Mouse (Mus musculus): ENCODE data around the gene Padi6.

The Padi6 gene

GRCm38 (mm10) chr4:140707615-140708014 is 34.8 kb downstream of the Padi6 start:
- no peak for DNase-seq (ENCODE audit: low spot score)

DNA sequence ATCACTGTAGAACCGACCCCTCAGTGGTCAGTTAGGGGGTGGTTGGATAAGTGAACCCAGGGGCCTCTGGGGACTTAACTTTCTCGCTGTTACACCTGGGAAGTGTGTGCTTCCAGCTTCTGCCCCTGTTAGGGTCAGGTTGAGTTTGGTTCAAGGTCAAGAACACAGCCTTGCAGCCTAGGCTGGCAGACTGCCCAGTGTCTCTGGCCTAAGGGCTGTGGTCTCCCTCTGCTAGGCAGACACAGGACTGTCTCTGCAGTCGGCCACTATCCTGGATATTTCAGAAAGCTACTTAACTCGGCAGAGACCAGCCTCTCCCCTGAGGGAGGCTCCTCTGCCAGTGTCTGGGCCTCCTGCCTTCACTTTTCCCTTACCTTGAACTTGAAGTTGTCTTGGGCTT is 38.3 kb downstream of the Padi6 start:
- no peak for DNase-seq (ENCODE audit: low spot score)

GRCm38 (mm10) chr4:140703636-140704035 is 38.8 kb downstream of the Padi6 start:
- no peak for DNase-seq (ENCODE audit: low spot score)

GRCm38 (mm10) chr4:140702611-140703327 is 39.7 kb downstream of the Padi6 start:
- DNase-seq (ENCODE audit: low spot score), result no peak

GRCm38 (mm10) chr4:140701716-140702561 is 40.5 kb downstream of the Padi6 start:
- DNase-seq (ENCODE audit: low spot score), result no peak

- DNase-seq (ENCODE audit: low spot score), result no peak
Measured at GRCm38 (mm10) chr4:140701049-140701715, 41.3 kb downstream of the Padi6 start.

DNA sequence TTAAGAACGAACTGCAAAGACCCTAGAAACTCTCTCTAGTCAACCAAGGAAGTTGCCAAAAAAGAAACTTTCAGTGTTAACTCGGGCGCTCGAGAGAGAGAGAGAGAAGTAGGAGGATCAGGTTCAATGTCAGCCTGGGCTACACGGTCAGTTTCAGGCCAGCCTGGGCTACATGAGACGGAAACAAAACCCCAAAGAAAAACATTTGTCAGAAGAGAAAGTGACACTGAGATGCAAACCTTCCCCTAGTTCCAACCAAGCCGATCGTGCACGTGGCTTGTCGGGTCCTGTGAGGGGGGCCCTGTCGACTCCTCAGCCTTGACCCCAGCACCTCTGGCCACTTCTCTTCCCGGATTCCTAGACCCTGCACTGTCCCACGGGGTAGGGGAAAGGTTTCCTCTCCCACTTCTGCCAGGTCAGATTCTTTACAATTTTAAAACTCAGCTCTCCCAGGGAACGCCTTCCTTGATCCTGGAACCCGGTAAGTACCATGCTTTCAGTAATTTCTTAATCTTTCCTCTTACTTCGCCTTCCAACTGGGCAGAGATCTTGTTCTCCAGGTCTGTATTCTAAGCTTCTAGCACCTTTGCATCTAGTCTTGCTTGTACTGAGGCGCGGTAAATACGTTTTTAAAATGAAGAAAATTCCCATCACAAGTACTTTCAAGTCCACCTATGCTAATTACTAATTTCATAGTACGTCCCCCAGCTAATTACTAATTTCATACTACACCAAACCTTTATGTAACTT is 42.0 kb downstream of the Padi6 start, which contains the start of gene Rcc2:
Rcc2 (plus strand) TSS at position 273 of the 750 bp plus-strand sequence.
- DNase-seq (ENCODE audit: low spot score), result no peak

- no peak for DNase-seq (ENCODE audit: low spot score)
Measured at GRCm38 (mm10) chr4:140699441-140700127, 42.9 kb downstream of the Padi6 start.

DNA sequence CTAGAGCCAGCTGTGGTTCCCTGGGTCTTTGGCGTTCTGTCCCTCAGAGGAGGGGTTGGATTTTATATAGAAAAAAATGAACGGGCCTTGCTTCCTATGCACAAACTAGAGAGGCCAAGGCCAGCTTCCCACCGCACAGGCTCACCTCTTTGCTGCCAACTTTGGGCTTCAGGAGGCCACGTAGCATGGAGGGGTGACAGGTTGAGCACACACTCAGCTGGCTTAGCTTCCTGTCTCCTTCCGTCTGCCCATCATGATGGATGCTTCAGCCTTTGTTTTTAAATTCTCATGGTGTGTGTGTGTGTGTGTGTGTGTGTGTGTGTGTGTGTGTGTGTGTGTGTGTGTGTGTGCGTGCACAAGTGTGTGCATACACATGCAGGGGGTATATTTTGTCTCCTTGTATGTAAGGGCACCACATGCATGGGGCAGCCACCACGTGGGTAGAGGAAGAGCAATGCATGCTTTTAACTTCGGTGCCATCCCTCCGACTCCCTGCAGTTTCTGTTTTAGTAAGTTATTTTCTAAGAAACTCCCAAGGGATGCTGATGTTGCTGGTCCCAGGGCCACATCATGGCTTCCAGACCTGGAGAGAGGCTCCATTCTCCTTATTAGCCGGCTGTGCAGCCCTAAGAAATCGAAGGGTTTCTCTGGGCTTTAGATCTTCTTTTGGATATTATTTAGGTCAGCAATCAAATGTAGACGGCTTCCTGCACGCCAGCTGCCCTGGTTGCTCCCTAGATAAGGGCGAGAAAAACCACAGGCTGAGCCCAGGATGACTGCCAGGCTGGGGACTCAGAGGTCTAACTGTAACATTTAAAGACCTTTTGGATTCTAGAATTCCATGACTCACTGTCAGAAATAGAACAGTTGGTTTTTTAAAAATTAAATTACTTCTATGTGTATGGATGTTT is 46.5 kb downstream of the Padi6 start:
- no peak for DNase-seq (ENCODE audit: low spot score)

- DNase-seq (ENCODE audit: low spot score), result no peak
Measured at GRCm38 (mm10) chr4:140695146-140695545, 47.3 kb downstream of the Padi6 start.

GRCm38 (mm10) chr4:140694551-140695060 is 47.8 kb downstream of the Padi6 start:
- no peak for DNase-seq (ENCODE audit: low spot score)

- DNase-seq (ENCODE audit: low spot score), result no peak
Measured at GRCm38 (mm10) chr4:140693513-140693912, 48.9 kb downstream of the Padi6 start.

- DNase-seq (ENCODE audit: low spot score), result no peak
Measured at GRCm38 (mm10) chr4:140691481-140691880, 51.0 kb downstream of the Padi6 start.

- no peak for DNase-seq (ENCODE audit: low spot score)
Measured at GRCm38 (mm10) chr4:140689873-140690655, 52.4 kb downstream of the Padi6 start.

GRCm38 (mm10) chr4:140688826-140689425 is 53.5 kb downstream of the Padi6 start:
- DNase-seq (ENCODE audit: low spot score), result no peak

GRCm38 (mm10) chr4:140688044-140688825 is 54.2 kb downstream of the Padi6 start:
- DNase-seq (ENCODE audit: low spot score), result no peak

- DNase-seq (ENCODE audit: low spot score), result no peak
Measured at GRCm38 (mm10) chr4:140684881-140685303, 57.6 kb downstream of the Padi6 start.
